8 mouse cellular contexts compared by ENCODE assay signal in genomic region chr3:58727012-58727411, GRCm38 (mm10). TPM values are rescaled to one million over a fixed set of nuclear protein-coding genes. Genes with fewer than 3 reads are reported as not detected.
DNase-seq lines count a peak whose midpoint lies in the region; ATAC-seq and TF ChIP-seq lines count a peak whose summit lies in the region.
"Had no signal": no experiment of that assay in that cellular context is flagged by ENCODE, and none has a peak within 500 bp of the region (broad histone marks: within the 10 kb centered on the region; RNA-seq: fewer than 3 reads in every experiment).

No protein-coding gene starts in this region.

- no peaks in the 10 kb centered on the region for H3K36me3 ChIP-seq in kidney, postnatal 0 days (ENCODE audit: insufficient read depth, low read length)
- H3K36me3 ChIP-seq in ES-E14 (ENCODE audit: control insufficient read depth, insufficient read depth, low read length, poor library complexity, severe bottlenecking) = no peaks in the 10 kb centered on the region
- H3K36me3 ChIP-seq: limb, embryonic 13.5 days had no signal

- no peak overlapping the region for H3K27ac ChIP-seq in kidney, postnatal 0 days
- H3K27ac ChIP-seq in ES-E14 (ENCODE audit: insufficient read depth, low read depth, low read length, poor library complexity, severe bottlenecking) = no peak overlapping the region
- H3K27ac ChIP-seq: limb, embryonic 13.5 days had no signal

- no peaks in the 10 kb centered on the region for H3K4me1 ChIP-seq in kidney, postnatal 0 days (replicated peaks; ENCODE audit: insufficient read depth, low read length)
- H3K4me1 ChIP-seq in ES-E14 (ENCODE audit: control insufficient read depth in 2 of 2, insufficient read depth in 2 of 2, low read length in 2 of 2, poor library complexity in 1 of 2) = no peaks in the 10 kb centered on the region

- no peak overlapping the region for H3K4me2 ChIP-seq in kidney, postnatal 0 days (ENCODE audit: low read length)
- H3K4me2 ChIP-seq: limb, embryonic 13.5 days had no signal

- WGBS in kidney, postnatal 0 days = 50% methylated on average over 3 of the region's 3 CpGs

- in situ Hi-C loops in ES-E14 (cut with MboI; ENCODE audit: low sequenced_read_pairs in 2 of 2, unreplicated experiment in 2 of 2) = no loop called here

- peak; percentile 77 for TF ChIP-seq CTCF in kidney, postnatal 0 days (IDR thresholded peaks at IDR 0.05; ENCODE audit: low read depth)

- no peak for ATAC-seq in kidney, postnatal 0 days (replicated peaks; ENCODE audit: low FRiP score, low read depth)
- peak; percentile 89; the same call in 1 of the 2 replicates for ATAC-seq in cerebellum, adult (ENCODE audit: insufficient number of reproducible peaks, low FRiP score, low TSS enrichment)

- DNase-seq in kidney, postnatal 0 days (ENCODE audit: low spot score) = peak; percentile 46
- no peak for DNase-seq in kidney, adult 8-10 months
- peak; percentile 26 for DNase-seq in ES-E14 (ENCODE audit: low read depth, low spot score)
- DNase-seq in frontal cortex, postnatal 36 days (ENCODE audit: low spot score in 2 of 2) = peak; percentile 19 to 48
- peak; percentile 20 to 46 for DNase-seq in lung, adult 18-20 months
- peak; percentile 59 for DNase-seq in right cerebral cortex, postnatal 4 days

- H3K9ac ChIP-seq in kidney, postnatal 0 days (ENCODE audit: low read depth, low read length) = no peak overlapping the region
- no peak overlapping the region for H3K9ac ChIP-seq in ES-E14 (ENCODE audit: insufficient read depth, low read depth, low read length, poor library complexity, severe bottlenecking)
- H3K9ac ChIP-seq: limb, embryonic 13.5 days had no signal

- no peak overlapping the region for H3K4me3 ChIP-seq in kidney, postnatal 0 days (replicated peaks; ENCODE audit: low read depth, low read length)
- H3K4me3 ChIP-seq in ES-E14 (ENCODE audit: insufficient read depth in 1 of 2, low read depth in 1 of 2, low read length in 2 of 2, poor library complexity in 1 of 2, severe bottlenecking in 1 of 2) = no peak overlapping the region
- H3K4me3 ChIP-seq: limb, embryonic 13.5 days had no signal

- H3K27me3 ChIP-seq in kidney, postnatal 0 days (ENCODE audit: insufficient read depth, low read length) = no peaks in the 10 kb centered on the region
- H3K27me3 ChIP-seq: limb, embryonic 13.5 days had no signal

- H3K9me3 ChIP-seq in kidney, postnatal 0 days (replicated peaks; ENCODE audit: low read length) = no peaks in the 10 kb centered on the region
- H3K9me3 ChIP-seq in ES-E14 (ENCODE audit: control insufficient read depth, insufficient read depth, low read depth, low read length) = no peaks in the 10 kb centered on the region
- H3K9me3 ChIP-seq: limb, embryonic 13.5 days had no signal

TF ChIP-seq in ES-E14, 5 proteins besides CTCF, POLR2A, EP300 and RAD21:
- TF ChIP-seq CHD2 (IDR thresholded peaks at IDR 0.05; ENCODE audit: low read depth, low read length) (no peak), ZC3H11A (IDR thresholded peaks at IDR 0.05; ENCODE audit: borderline replicate concordance, low read depth, low read length) (peak; percentile 48; the same call in 1 of the 2 replicates)

RNA-seq across cellular contexts. Expression of gene Siah2, which starts 34.8 kb away (rescaled TPM):
- polyA plus RNA-seq in kidney, postnatal 0 days (2015; fragmentation: Nextera tagmentation; extraction: Ambion mirVana) = 5.5 TPM in 2 replicates
- total RNA-seq in ES-E14 (2012; rRNA removed) = 4.3 and 5.8 TPM in 2 replicates

Comparison
In these comparisons a context has a peak if more than half of its experiments do, and no peak if none do; other contexts are left out.
1. DNase-seq: peak in kidney, postnatal 0 days (single experiment), ES-E14 (single experiment), frontal cortex, postnatal 36 days (2 of 2), lung, adult 18-20 months (2 of 2) and right cerebral cortex, postnatal 4 days (single experiment); none in kidney, adult 8-10 months (0 of 2).